Mouse (Mus musculus) liver, postnatal 0 days (tissue): ENCODE data around the gene Dctn2. TPM values are rescaled to one million over a fixed set of nuclear protein-coding genes. Genes with fewer than 3 reads are reported as not detected.

Experiments used
- ATAC-seq: fragments of 200-750 bp; cut with Nextera tagmentation; 2 replicates; pipeline ENCODE4 v1.8.0; 2017; ENCODE audit warnings: mild to moderate bottlenecking, moderate library complexity
- DNase-seq: peaks from one replicate; pipeline ENCODE4 v3.0.0-alpha.2; 2016
- H3K27ac ChIP-seq: fragments of 300-500 bp; sonication (generic); 2 replicates; pipeline ENCODE4 v1.5.1; 2014; ENCODE audit warnings: antibody characterized with exemption, moderate library complexity, mild to moderate bottlenecking, low read depth
- H3K27me3 ChIP-seq: fragments of 300-500 bp; sonication (generic); 2 replicates; pipeline ENCODE4 v1.6.1; 2014; ENCODE audit warnings: low read length, control low read depth, mixed read lengths; ENCODE audit not compliant: insufficient read depth
- H3K36me3 ChIP-seq: fragments of 300-500 bp; sonication (generic); replicated peaks from 2 replicates; pipeline ENCODE4 v1.6.1; 2014; ENCODE audit warnings: mild to moderate bottlenecking, control low read depth, low read length, moderate library complexity, mixed read lengths; ENCODE audit not compliant: insufficient read depth
- H3K4me1 ChIP-seq: fragments of 300-500 bp; sonication (generic); 2 replicates; pipeline ENCODE4 v1.6.1; 2014; ENCODE audit warnings: antibody characterized with exemption, mild to moderate bottlenecking, control low read depth; ENCODE audit not compliant: insufficient read depth
- H3K4me2 ChIP-seq: fragments of 300-500 bp; sonication (generic); 2 replicates; pipeline ENCODE4 v1.6.1; 2014; ENCODE audit warnings: low read depth, mild to moderate bottlenecking, low read length, moderate library complexity, mixed read lengths
- H3K4me3 ChIP-seq: fragments of 300-500 bp; sonication (generic); 2 replicates; pipeline ENCODE4 v1.5.1; 2014; ENCODE audit warnings: low read depth, low read length
- H3K9ac ChIP-seq: fragments of 300-500 bp; sonication (generic); replicated peaks from 2 replicates; pipeline ENCODE4 v1.6.1; 2014; ENCODE audit warnings: mild to moderate bottlenecking, moderate library complexity
- H3K9me3 ChIP-seq: fragments of 300-500 bp; sonication (generic); 2 replicates; pipeline ENCODE4 v1.6.1; 2016; ENCODE audit warnings: mild to moderate bottlenecking, control low read depth, low read length, mixed read lengths
- CTCF ChIP-seq: sonication (generic); IDR thresholded peaks from 2 replicates; pipeline ENCODE4 v1.5.1; 2016; ENCODE audit warnings: antibody characterized with exemption, low read depth
- EP300 ChIP-seq: IDR thresholded peaks from 2 replicates; pipeline ENCODE4 v1.6.1; 2016; ENCODE audit warnings: antibody characterized with exemption, low read depth, mild to moderate bottlenecking
- WGBS: fragments of 180-500 bp; shearing (Covaris S2); extraction: QIAGEN DNeasy Blood & Tissue Kit; methylation state at CpG from one replicate; pipeline ENCODE4 v1.1.7; 2014; ENCODE audit not compliant: insufficient replicate concordance; 5-methylcytosine and 5-hydroxymethylcytosine counted together
- polyA plus RNA-seq: library from polyadenylated mRNA; unstranded; fragments of >200 nt; fragmentation: Nextera tagmentation; extraction: Ambion mirVana; gene quantifications from 2 replicates; pipeline ENCODE4 v1.2.1, GENCODE M21; 2015

The Dctn2 gene
- polyA plus RNA-seq, 1 experiment from 2014 or later: 65.3 TPM

- H3K36me3 ChIP-seq: no peaks in the 10 kb centered on the region
- TF ChIP-seq EP300: no peak
- TF ChIP-seq CTCF: no peak
- H3K4me2 ChIP-seq: no peak overlapping the region
- H3K9me3 ChIP-seq: no peaks in the 10 kb centered on the region
- 62% methylated on average over 15 of the region's 15 CpGs for WGBS
- H3K27me3 ChIP-seq: peaks cover 27% of the 10 kb centered on the region
- H3K4me3 ChIP-seq: no peak overlapping the region
- DNase-seq (no peak), ATAC-seq (no peak)
- peaks cover 14% of the 10 kb centered on the region for H3K4me1 ChIP-seq
- H3K27ac ChIP-seq: no peak overlapping the region
- H3K9ac ChIP-seq: no peak overlapping the region
Measured at GRCm38 (mm10) chr10:127261706-127262547, 4.2 kb upstream of the Dctn2 start.

GRCm38 (mm10) chr10:127262548-127263398, 3.4 kb upstream of the Dctn2 start, which contains the start of gene Kif5a:
Gene Kif5a (minus strand): TSS chr10:127263348.
- TF ChIP-seq CTCF (no peak), EP300 (no peak)
- DNase-seq (no peak), ATAC-seq (no peak)
- Histone ChIP-seq H3K4me1 (peaks cover 20% of the 10 kb centered on the region), H3K4me3 (peak within 1 kb of the TSS; percentile 41), H3K4me2 (peak within 1 kb of the TSS; percentile 75), H3K27me3 (peaks cover 27% of the 10 kb centered on the region), H3K36me3 (no peaks in the 10 kb centered on the region), H3K9ac (peak within 1 kb of the TSS; percentile 11; the same call in 1 of the 2 replicates), H3K9me3 (no peaks in the 10 kb centered on the region), H3K27ac (no peak within 1 kb of the TSS)
- 2% methylated on average over 46 of the region's 53 CpGs for WGBS

DNA sequence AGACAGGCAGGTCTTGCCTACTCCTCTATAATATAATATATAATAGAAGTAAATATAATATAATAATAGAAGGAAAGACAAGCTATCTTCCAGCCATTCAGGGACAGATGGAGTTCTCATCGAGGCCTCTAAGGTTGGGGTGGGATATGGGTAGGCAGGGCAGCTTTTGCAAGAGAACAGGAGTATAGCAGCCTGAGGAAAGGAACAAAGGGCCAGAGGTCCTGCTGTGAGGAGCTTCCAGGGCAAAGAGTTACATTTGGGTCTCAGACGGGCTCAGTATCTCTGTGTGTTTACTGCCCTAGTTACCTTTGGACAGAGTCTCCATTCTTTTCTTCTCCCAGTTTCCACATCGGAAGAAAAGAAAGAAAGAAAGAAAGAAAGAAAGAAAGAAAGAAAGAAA, 2.5 kb upstream of the Dctn2 start:
- Histone ChIP-seq H3K4me3 (no peak overlapping the region), H3K27me3 (peaks cover 27% of the 10 kb centered on the region), H3K27ac (no peak overlapping the region), H3K4me2 (no peak overlapping the region), H3K9me3 (no peaks in the 10 kb centered on the region), H3K36me3 (peaks cover 2% of the 10 kb centered on the region), H3K9ac (no peak overlapping the region), H3K4me1 (peaks cover 20% of the 10 kb centered on the region)
- TF ChIP-seq CTCF (no peak), EP300 (no peak)
- WGBS: 55% methylated on average over 3 of the region's 3 CpGs
- no peak for ATAC-seq
- DNase-seq: no peak

- DNase-seq: no peak
- 70% methylated on average over 8 of the region's 8 CpGs for WGBS
- no peak overlapping the region for H3K27ac ChIP-seq
Measured at GRCm38 (mm10) chr10:127264336-127264735, 1.8 kb upstream of the Dctn2 start.

DNA sequence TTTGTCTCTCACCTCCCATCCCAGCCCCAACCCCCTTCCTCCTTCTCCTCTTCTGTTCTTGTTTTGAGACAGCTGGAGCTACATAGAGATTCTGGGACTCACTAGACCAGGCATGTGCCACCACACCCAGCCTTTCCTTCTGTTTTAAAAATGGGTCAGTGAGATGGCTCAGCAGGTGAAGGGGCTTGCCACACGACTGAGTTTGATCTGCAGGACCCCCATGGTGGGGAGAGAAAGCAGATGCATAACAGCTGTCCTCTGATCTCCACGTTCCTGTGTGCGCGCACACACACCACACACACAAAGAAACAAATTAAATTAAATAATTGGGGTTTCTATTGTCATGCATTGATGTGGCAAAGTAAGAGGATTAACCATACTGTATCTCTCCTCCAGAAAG, 1.2 kb upstream of the Dctn2 start:
- no peak for DNase-seq
- TF ChIP-seq CTCF (no peak), EP300 (no peak)
- Histone ChIP-seq H3K4me2 (no peak overlapping the region), H3K36me3 (peaks cover 10% of the 10 kb centered on the region), H3K9me3 (no peaks in the 10 kb centered on the region), H3K9ac (no peak overlapping the region), H3K27ac (no peak overlapping the region), H3K4me1 (peaks cover 20% of the 10 kb centered on the region), H3K27me3 (peaks cover 27% of the 10 kb centered on the region), H3K4me3 (no peak overlapping the region)
- no peak for ATAC-seq
- 75% methylated on average over 4 of the region's 4 CpGs for WGBS

More at GRCm38 (mm10) chr10:127264336-127264735, 1.8 kb upstream of the Dctn2 start:
- H3K4me3 ChIP-seq: no peak overlapping the region
- H3K27me3 ChIP-seq: peaks cover 27% of the 10 kb centered on the region
- no peak overlapping the region for H3K9ac ChIP-seq
- H3K9me3 ChIP-seq: no peaks in the 10 kb centered on the region
- no peak for TF ChIP-seq EP300
- no peak for TF ChIP-seq CTCF
- peaks cover 20% of the 10 kb centered on the region for H3K4me1 ChIP-seq
- H3K4me2 ChIP-seq: no peak overlapping the region
- H3K36me3 ChIP-seq: peaks cover 8% of the 10 kb centered on the region
- no peak for ATAC-seq

DNA sequence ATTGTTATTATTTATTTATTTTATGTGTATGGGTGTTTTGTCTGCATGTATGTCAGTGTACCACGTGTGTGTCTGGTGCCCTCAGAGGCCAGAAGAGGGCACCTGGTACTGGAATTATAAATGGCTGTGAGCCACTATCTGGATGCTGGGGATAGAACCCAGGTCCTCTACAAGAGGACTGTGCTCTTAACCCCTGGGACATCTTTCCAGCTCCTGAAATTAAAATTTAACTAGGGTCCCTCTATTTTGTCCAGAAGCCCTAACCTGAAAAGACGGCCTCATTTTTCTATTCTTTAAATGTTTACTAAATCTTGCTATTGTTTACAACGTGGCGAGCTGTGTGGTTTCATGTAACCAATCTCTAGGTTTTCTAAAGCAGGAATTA, 449 bp upstream of the Dctn2 start:
- TF ChIP-seq CTCF (peak; percentile 56), EP300 (no peak)
- no peaks in the 10 kb centered on the region for H3K9me3 ChIP-seq
- H3K4me3 ChIP-seq: peak overlapping the region; percentile 97
- DNase-seq: no peak
- H3K27ac ChIP-seq: no peak overlapping the region
- H3K4me2 ChIP-seq: peak overlapping the region; percentile 89
- WGBS: 28% methylated on average over 4 of the region's 4 CpGs
- H3K4me1 ChIP-seq: peaks cover 20% of the 10 kb centered on the region
- H3K27me3 ChIP-seq: peaks cover 27% of the 10 kb centered on the region
- no peak overlapping the region; the same call in 1 of the 2 replicates for H3K9ac ChIP-seq
- peaks cover 18% of the 10 kb centered on the region for H3K36me3 ChIP-seq
- peak; percentile 60 for ATAC-seq
